Comparison of ENCODE assay signal across 19 mouse cellular contexts in genomic region chr9:57392892-57393291, GRCm38 (mm10).
"Had no signal": no experiment of that assay in that cellular context is flagged by ENCODE, and none has a peak within 500 bp of the region (broad histone marks: within the 10 kb centered on the region; RNA-seq: fewer than 3 reads in every experiment).

No protein-coding gene starts in this region.

- ATAC-seq: inflammation-experienced regulatory T-cells, adult 6 months; lung, postnatal 0 days had no signal

- H3K9ac ChIP-seq: kidney, embryonic 15.5 days; liver, embryonic 13.5 days had no signal

- H3K36me3 ChIP-seq: kidney, embryonic 15.5 days; liver, embryonic 13.5 days had no signal

- H3K27me3 ChIP-seq: kidney, embryonic 15.5 days; liver, embryonic 13.5 days; megakaryocyte, embryonic 14.5 days had no signal

- H3K4me2 ChIP-seq: kidney, embryonic 15.5 days; liver, embryonic 13.5 days; midbrain, embryonic 11.5 days had no signal

- H3K4me3 ChIP-seq: kidney, embryonic 15.5 days; liver, embryonic 13.5 days; megakaryocyte, embryonic 14.5 days had no signal

- DNase-seq: kidney, adult 2 months; kidney, postnatal 14 days; kidney, postnatal 4 days; left cerebral cortex, postnatal 4 days; liver, embryonic 13.5 days; lung, adult 2 months; lung, postnatal 36 days; midbrain, embryonic 14.5 days; right cerebral cortex, postnatal 14 days; right cerebral cortex, postnatal 4 days; thymus, adult 2 months; thymus, postnatal 14 days; thymus, postnatal 4 days had no signal

- H3K4me1 ChIP-seq: kidney, embryonic 15.5 days; liver, embryonic 13.5 days had no signal

- H3K9me3 ChIP-seq: kidney, embryonic 15.5 days; liver, embryonic 13.5 days had no signal

- H3K27ac ChIP-seq: kidney, embryonic 15.5 days; liver, embryonic 13.5 days; stomach, postnatal 0 days had no signal
